Mouse (Mus musculus) erythroblast, embryonic 14.5 days (primary cell): ENCODE results near the gene Acrbp.

Experiments used
- GATA1 ChIP-seq: IDR thresholded peaks from 2 replicates; pipeline ENCODE4 v1.6.1; 2012; ENCODE audit warnings: low read length, inconsistent platforms, mixed read lengths
- TAL1 ChIP-seq: IDR thresholded peaks from 3 replicates; pipeline ENCODE4 v1.6.1; 2012; ENCODE audit warnings: low read length, inconsistent platforms, mixed read lengths

GRCm38 (mm10) chr6:125089521-125090321 lies 40.2 kb downstream of the Acrbp start:
- TF ChIP-seq TAL1, result no peak
- TF ChIP-seq GATA1, result no peak
